Mouse (Mus musculus) olfactory bulb, adult 2 months (tissue): ENCODE data around the gene Rdm1.

ENCODE experiments used
- CTCF ChIP-seq: fragments of 200-500 bp; IDR thresholded peaks from 2 replicates; pipeline ENCODE4 v1.5.1; 2012; ENCODE audit warnings: low read depth, mild to moderate bottlenecking, low read length, moderate library complexity; ENCODE audit not compliant: insufficient read depth
- POLR2A ChIP-seq: fragments of 200-500 bp; IDR thresholded peaks from 2 replicates; pipeline ENCODE4 v1.6.1; 2012; ENCODE audit warnings: mild to moderate bottlenecking, low read depth, low read length, moderate library complexity; ENCODE audit not compliant: insufficient read depth

DNA sequence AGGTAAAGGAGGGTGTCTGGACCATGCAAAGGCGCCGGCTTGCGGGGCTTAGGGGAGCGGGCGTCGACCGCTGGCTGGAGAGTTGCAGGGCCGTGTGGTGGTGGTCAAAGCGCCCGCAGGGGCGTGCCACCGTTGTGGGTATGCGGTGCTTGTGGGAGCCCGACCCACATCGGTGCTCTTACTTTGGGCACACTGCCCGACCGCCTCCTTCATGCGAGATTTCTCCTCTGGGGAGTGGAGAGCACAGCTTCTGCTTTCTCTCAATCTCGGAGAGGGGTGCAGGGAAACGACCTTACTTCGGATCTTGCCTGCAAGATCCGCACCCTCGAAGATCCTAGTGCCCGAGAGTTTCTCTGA lies 38.6 kb downstream of the Rdm1 start:
- TF ChIP-seq POLR2A (no peak), CTCF (no peak)
